Mouse (Mus musculus): ENCODE results near the gene Foxj1.
"Not testable (repeated sequence)": the region's sequence is repeated elsewhere in the genome, so short reads cannot be mapped to it uniquely, and the experiment has no call there.

Gene Foxj1

GRCm38 (mm10) chr11:116335244-116336036 is at the start of gene Foxj1:
Gene Foxj1 (minus strand): TSS chr11:116335399.
- in situ Hi-C loops (cut with MboI, MseI): no loop called here

DNA sequence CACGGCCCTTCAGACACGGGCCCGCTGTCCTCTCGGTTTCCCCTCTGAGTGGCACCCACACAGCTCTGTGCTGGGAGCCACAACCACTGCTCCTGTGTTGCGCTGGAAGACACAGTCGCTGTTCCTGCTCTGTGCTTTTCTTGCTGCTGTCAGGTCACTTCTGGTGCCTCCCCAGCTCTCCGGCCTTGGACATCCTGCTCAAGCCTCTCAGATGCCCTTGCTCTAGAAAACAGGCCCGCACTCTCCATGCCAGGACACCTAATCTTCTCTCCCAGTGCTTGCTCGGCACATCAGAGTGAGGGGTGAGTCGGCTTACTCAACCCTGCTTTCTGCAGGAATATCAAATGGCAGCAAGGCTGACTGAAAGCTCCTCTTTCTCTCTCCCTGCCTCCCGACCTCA is 49.0 kb upstream of the Foxj1 start:
- in situ Hi-C loops (cut with MboI, MseI): no loop called here

DNA sequence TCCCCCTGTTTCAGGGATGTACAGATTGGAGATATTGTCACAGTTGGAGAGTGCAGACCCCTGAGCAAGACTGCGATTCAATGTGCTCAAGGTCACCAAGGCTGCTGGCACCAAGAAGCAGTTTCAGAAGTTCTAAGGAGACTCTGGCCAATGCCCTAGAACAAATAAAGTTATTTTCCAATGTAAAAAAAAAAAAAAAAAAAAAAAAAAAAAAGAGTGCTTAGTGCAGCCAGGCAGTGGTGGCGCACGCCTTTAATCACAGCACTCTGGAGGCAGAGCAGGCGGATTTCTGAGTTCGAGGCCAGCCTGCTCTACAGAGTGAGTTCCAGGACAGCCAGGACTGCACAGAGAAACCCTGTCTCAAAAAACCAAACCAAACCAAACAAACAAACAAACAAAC is 47.9 kb upstream of the Foxj1 start:
- in situ Hi-C loops (cut with MboI, MseI): not testable (repeated sequence)

GRCm38 (mm10) chr11:116380767-116381166 is 45.6 kb upstream of the Foxj1 start:
- in situ Hi-C loops (cut with MboI, MseI): no loop called here

DNA sequence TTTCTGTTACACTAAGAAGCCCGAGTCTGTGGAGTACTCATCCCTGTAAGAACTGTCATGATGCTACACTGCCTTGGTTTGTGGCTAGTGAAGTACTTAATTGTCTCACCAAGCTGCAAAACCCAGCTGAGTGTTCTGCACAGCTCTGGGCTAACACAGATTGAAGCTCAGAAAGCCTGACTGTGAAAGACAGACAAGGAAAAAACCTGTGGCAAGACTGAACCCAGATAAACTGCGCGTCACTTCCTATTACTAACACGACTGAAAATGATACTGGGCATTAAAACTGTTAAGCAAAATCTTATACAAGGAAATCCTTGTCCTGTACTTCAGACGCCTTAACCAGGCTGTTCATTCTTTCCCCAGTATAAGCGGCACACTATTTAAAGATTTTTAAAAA is 44.3 kb upstream of the Foxj1 start:
- in situ Hi-C loops (cut with MboI, MseI): no loop called here

GRCm38 (mm10) chr11:116376945-116377661 is 41.9 kb upstream of the Foxj1 start:
- in situ Hi-C loops (cut with MboI, MseI): no loop called here

DNA sequence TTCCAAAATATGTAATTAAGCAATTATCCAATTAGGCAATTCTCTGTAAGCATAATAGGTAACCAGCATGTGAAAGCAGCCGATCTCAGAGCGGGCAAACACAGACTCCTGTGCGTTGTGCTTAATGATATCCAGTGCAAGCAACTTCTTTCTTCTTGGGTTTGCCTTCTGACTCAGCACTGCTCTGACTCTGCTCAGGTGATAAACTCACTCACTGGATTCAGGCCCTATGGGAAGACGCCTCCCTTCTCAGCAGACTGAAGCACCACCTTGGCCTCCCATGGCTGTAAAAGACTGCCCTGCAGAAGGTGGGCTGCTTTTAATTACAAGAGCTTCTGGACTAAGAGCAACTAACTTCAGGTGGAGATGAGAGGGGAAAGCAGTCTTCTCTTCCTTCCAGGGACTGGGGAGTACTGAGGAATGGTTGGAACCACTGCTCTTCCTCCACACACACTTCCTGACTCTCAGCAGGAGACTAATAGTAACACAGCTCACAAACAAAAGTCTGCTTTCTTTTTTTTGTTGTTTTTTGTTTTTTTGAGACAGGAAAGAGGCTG is 36.8 kb upstream of the Foxj1 start:
- in situ Hi-C loops (cut with MboI, MseI): no loop called here

- in situ Hi-C loops (cut with MboI, MseI): loop anchor here (10.0 kb wide), 1 partner anchor 295 kb away; no protein-coding TSS in a partner anchor
These were observed 34.4 kb upstream of the Foxj1 start for GRCm38 (mm10) chr11:116369633-116370032.

GRCm38 (mm10) chr11:116369051-116369450 is 33.9 kb upstream of the Foxj1 start:
- in situ Hi-C loops (cut with MboI, MseI): loop anchor here (10.0 kb wide), 1 partner anchor 296 kb away; no protein-coding TSS in a partner anchor

- in situ Hi-C loops (cut with MboI, MseI): loop anchor here (10.0 kb wide), 1 partner anchor 297 kb away; no protein-coding TSS in a partner anchor
These were observed 32.9 kb upstream of the Foxj1 start for GRCm38 (mm10) chr11:116368116-116368515.

DNA sequence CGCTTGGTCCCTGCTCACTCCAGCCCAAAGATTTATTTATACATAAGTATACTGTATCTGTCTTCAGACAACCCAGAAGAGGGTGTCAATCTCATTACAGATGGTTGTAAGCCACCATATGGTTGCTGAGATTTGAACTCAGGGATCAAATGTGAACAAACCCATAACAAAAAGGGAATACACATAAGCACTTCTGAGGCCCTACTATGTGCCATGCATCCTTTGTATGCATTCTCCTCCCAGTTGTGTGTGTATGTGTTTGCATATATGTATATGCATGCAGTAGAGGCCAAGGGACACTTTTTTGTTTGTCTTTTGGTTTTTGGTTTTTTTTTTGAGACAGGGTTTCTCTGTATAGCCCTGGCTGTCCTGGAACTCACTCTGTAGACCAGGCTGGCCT is 31.4 kb upstream of the Foxj1 start:
- in situ Hi-C loops (cut with MboI, MseI): loop anchor here (10.0 kb wide), 1 partner anchor 298 kb away; no protein-coding TSS in a partner anchor

GRCm38 (mm10) chr11:116366124-116366523 is 30.9 kb upstream of the Foxj1 start:
- in situ Hi-C loops (cut with MboI, MseI): loop anchor here (10.0 kb wide), 1 partner anchor 299 kb away; no protein-coding TSS in a partner anchor

DNA sequence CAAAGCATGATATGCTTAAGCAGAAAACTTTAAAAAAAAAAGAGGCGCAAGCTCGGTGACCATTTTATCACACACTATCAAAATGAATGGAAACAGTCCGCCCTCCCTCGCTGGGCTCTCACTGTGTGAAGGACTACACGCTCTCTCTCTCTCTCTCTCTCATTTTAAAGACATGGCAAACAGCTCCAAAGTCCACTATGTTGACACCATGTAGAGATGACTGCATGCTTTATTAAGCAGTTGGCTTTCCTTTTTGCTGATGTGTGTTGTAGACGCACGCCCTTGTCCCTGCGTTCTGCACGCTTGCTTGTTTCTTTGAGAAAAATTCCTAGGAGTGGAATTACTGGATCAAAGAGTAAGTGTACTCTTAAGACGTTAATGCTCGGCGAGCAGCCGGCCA is 30.2 kb upstream of the Foxj1 start:
- in situ Hi-C loops (cut with MboI, MseI): loop anchor here (10.0 kb wide), 1 partner anchor 299 kb away; no protein-coding TSS in a partner anchor

DNA sequence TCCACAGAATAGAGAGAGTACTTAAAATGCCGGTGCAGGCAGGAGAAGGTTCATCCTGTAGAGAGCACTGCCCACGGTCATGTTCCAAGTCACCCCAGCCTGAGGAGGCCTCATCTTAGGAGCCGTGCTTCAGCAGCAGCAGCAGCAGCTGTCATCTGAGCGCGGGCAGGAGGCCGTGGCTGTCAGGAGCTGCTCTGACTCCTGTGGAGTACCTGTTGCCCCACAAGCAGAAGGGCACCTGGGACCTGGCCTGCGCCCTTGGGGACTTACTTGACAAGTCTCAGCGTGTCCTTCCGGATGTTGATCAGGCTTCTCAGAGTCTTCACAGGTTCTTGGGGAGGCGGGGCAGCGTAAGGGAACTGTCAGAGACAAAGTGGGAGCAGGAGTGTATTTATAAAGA is 26.8 kb upstream of the Foxj1 start:
- in situ Hi-C loops (cut with MboI, MseI): loop anchor here (10.0 kb wide), 1 partner anchor 303 kb away; no protein-coding TSS in a partner anchor

GRCm38 (mm10) chr11:116360915-116361314 is 25.7 kb upstream of the Foxj1 start:
- in situ Hi-C loops (cut with MboI, MseI): loop anchor here (10.0 kb wide), 1 partner anchor 304 kb away; no protein-coding TSS in a partner anchor

- in situ Hi-C loops (cut with MboI, MseI): loop anchor here (10.0 kb wide), 1 partner anchor 305 kb away; no protein-coding TSS in a partner anchor
These were observed 24.5 kb upstream of the Foxj1 start for GRCm38 (mm10) chr11:116359652-116360051.

DNA sequence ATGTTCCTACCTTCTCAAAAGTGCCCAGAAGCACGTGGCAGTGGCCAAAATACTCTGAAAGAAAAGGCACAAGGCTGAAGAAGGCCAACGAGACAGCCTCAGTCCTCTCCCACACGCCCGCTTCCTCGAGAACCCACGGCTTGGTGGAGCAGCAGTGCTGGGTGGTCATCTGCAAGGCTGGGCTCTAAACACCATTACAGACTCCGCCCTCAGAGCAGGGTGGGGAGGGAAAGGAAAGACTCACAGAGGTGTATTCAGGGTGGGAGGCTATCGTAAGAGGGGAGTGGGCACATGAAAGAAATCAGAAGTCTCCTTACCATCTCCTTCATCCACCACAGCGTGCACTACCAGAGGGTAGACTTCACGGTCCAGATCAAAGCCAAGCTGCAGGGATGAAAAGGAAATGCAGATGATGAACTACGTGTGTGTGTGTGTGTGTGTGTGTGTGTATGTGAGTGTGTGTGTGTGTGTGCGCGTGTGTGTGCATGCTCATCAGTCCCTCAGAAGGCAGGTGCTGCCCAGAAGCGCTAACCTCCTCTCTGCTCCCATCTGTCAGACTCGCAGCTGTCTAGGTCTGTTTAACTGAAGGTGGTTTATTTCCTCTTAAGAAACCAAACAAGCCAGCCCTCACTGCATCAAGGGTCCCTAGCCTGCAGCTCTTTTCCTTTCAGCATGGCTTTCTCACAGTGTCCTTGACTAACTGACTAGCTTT is 23.9 kb upstream of the Foxj1 start:
- in situ Hi-C loops (cut with MboI, MseI): no loop called here

GRCm38 (mm10) chr11:116354521-116354920 is 19.3 kb upstream of the Foxj1 start:
- in situ Hi-C loops (cut with MboI, MseI): no loop called here

DNA sequence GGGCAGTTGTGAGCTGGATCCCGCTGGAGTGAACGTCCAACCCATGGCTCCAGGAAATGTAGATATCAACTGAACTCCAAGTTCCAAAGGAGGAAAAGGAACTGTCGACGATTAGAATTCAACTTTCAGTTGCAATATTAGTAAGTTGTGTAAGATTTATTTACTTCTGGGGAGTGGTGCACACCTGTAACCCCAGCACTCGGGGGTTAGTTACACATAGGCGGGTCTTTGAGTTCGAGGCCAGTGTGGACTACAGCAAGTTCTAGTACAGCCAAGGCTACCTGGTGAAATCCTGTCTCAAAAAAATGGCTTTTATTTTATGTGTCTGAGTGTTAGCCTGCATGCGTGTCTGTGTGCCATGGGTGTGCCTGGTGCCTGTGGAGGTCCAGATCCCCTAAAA is 18.3 kb upstream of the Foxj1 start:
- in situ Hi-C loops (cut with MboI, MseI): no loop called here

- in situ Hi-C loops (cut with MboI, MseI): no loop called here
These were observed 16.1 kb upstream of the Foxj1 start for GRCm38 (mm10) chr11:116351294-116351693.

- in situ Hi-C loops (cut with MboI, MseI): no loop called here
These were observed 12.8 kb upstream of the Foxj1 start for GRCm38 (mm10) chr11:116347955-116348354.
